Mouse (Mus musculus): ENCODE measurements at regions not wholly inside any gene's neighbourhood (a gene's known extent, or its start where the extent isn't known, plus 50 kb on each side); places are given as distances from the start of the nearest gene placed in this dataset.

GRCm38 (mm10) chr6:78599751-78600150, 131.1 kb upstream of the Reg3g start:
- no peak for DNase-seq

- DNase-seq = no peak
Observed at GRCm38 (mm10) chr6:78570000-78570597, 101.4 kb upstream of the Reg3g start.

DNA sequence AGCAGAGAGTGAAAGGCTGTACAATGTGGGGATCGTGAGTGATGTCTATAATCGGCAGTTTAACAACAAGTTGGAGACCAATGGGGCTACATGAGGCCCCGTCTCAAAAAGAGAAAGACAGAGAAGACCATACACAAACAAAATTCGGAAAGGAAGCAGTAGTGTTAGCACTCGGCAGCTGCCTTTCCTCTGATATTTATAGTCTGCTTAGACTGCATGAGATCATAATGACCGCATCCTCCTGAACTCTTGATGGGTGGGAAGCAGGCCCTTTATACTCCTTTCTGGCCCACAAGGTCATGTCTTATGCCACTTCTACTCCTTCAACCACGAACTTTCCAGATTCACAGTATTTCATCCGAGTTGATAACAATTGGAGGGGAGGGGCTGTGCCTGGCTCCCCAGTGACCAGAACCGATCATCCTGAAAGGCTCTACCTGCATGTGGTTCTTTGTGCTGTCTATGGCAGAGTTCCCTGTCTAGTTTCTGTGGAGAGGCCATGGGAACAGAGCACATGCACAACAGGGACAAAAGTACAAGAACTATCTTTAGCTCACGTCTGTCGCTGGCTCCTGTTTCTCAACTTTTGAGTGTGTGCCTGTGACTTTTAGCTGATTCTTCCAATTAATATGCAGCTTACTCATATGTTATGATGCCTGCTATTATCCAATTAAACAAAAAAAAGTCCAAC, 84.5 kb upstream of the Reg3g start:
- no peak for DNase-seq

DNA sequence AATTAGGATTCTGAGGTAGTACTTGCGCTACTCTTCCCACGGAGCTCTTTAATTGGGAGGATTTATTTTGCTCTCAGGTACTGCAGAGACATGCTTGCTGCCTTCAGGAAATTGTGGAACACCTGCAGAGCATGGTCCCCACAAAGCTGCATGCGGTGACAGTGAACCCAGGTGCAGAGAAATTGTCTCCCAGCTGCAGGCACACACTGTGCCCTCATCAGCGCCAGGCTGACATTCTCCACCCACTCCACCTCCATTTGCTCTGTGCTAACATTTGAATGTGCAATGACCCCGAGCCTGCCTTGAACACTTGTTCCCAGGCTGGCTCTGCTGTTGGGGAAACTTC, 83.7 kb upstream of the Reg3g start:
- no peak for DNase-seq

DNA sequence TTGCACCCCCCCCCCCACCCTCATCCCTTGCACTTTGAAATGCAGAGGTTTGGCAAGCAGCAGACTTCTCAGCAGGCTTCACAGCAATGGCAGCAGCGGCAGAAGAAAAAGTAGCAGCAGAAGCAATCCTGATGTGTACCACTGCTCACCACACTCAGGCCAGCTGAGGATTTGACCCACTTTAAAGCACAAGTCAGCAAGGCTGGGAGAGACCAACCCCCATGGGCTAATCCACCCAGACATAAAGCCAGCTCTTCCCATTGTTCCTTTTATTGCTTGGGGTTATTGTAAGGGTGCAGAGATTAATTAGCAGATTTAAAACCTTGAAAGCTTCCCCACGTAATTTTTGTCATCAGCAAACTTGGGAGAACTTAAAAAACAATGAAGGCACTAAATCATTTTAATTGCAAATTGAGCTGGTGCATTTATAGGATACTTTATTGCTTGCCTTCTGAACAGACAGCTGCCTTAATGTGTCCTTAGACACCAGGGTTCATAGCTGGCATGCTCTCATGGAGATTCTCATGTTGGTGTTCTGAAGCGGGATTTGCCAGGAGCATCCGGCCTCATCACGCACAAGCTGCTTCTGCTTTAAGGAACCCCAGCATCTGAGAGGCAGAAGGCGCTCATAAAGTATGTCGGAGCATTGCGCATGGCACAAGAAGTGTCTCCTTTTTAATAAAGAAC, 83.1 kb upstream of the Reg3g start:
- DNase-seq = no peak

- DNase-seq = no peak
Observed at GRCm38 (mm10) chr6:78548476-78548875, 79.8 kb upstream of the Reg3g start.

DNA sequence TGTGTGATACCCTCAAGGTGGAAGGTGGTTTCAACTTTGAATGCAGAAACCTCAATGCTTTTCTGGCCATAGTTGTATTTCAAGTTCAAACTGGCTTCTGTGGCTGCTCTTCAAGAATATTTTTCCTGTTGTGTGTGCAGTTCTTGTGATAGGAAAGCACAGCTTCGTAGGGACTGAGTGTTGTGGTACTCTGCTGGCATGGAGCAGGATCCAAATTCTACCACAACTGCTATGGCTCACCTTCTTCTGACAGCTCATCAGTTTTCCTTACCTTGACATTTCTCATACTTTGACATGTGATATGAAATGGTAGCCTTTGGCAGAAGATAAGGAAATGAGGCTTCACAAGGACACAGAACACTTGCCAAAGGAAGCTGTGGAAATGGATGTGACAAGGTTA, 79.0 kb upstream of the Reg3g start:
- DNase-seq = no peak

DNA sequence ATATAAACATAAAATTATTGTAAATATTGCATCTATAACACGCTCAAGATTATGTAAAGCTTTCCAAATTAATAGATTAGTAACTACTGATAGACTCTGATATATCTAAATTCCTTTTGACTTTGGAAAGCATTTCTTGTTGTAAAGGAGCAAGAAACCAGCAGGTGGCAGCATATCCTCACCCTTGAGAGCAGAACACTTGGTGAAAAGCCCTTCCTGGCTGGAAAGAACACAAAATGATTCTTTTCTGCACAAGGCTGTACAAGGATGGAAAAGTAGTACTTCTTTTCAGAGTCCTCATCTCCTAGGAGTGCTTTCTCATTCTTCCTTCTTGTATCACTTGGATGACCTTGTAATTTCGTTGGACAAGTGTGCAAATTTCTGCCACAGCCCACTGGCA, 75.6 kb upstream of the Reg3g start:
- peak; percentile 43 to 61 for DNase-seq

- DNase-seq = no peak
Observed at GRCm38 (mm10) chr6:78537476-78537875, 68.8 kb upstream of the Reg3g start.

- no peak for DNase-seq
Observed at GRCm38 (mm10) chr6:78526986-78527762, 58.5 kb upstream of the Reg3g start.
